Mouse (Mus musculus) mouse trophoblast stem cell (cell line): ENCODE results near the gene St6gal1.

ENCODE experiments used
- in situ Hi-C, 2 experiments: fragments of 300-500 bp; cut with MseI, MboI; formaldehyde crosslinking; loops; 2 replicates in 1 of 2; 3 replicates in 1 of 2; pipeline ENCODE4 v1.15.1; 2025

St6gal1 gene

GRCm38 (mm10) chr16:23250556-23251444, 26.3 kb downstream of the St6gal1 start:
- in situ Hi-C loops, result no loop called here

GRCm38 (mm10) chr16:23251445-23251773, 26.9 kb downstream of the St6gal1 start:
- in situ Hi-C loops, result no loop called here

- in situ Hi-C loops, result no loop called here
Measured at GRCm38 (mm10) chr16:23253620-23254019, 29.1 kb downstream of the St6gal1 start.

- in situ Hi-C loops, result no loop called here
Measured at GRCm38 (mm10) chr16:23254062-23254461, 29.5 kb downstream of the St6gal1 start.

GRCm38 (mm10) chr16:23256638-23257037, 32.1 kb downstream of the St6gal1 start:
- in situ Hi-C loops, result no loop called here

GRCm38 (mm10) chr16:23258429-23258822, 33.9 kb downstream of the St6gal1 start:
- in situ Hi-C loops, result no loop called here

- in situ Hi-C loops, result no loop called here
Measured at GRCm38 (mm10) chr16:23258823-23259457, 34.4 kb downstream of the St6gal1 start.

- in situ Hi-C loops, result no loop called here
Measured at GRCm38 (mm10) chr16:23259580-23259979, 35.0 kb downstream of the St6gal1 start.

- in situ Hi-C loops, result no loop called here
Measured at GRCm38 (mm10) chr16:23262131-23262768, 37.7 kb downstream of the St6gal1 start.

- in situ Hi-C loops, result no loop called here
Measured at GRCm38 (mm10) chr16:23262846-23263245, 38.3 kb downstream of the St6gal1 start.

- in situ Hi-C loops, result no loop called here
Measured at GRCm38 (mm10) chr16:23264999-23265398, 40.5 kb downstream of the St6gal1 start.

- in situ Hi-C loops, result no loop called here
Measured at GRCm38 (mm10) chr16:23265481-23265880, 40.9 kb downstream of the St6gal1 start.

GRCm38 (mm10) chr16:23266293-23266692, 41.8 kb downstream of the St6gal1 start:
- in situ Hi-C loops, result no loop called here

- in situ Hi-C loops, result no loop called here
Measured at GRCm38 (mm10) chr16:23266896-23267295, 42.4 kb downstream of the St6gal1 start.

GRCm38 (mm10) chr16:23268231-23268630, 43.7 kb downstream of the St6gal1 start:
- in situ Hi-C loops, result no loop called here

- in situ Hi-C loops, result no loop called here
Measured at GRCm38 (mm10) chr16:23269056-23269983, 44.8 kb downstream of the St6gal1 start.

- in situ Hi-C loops, result no loop called here
Measured at GRCm38 (mm10) chr16:23269984-23270912, 45.7 kb downstream of the St6gal1 start.

GRCm38 (mm10) chr16:23270913-23271253, 46.3 kb downstream of the St6gal1 start:
- in situ Hi-C loops, result no loop called here

GRCm38 (mm10) chr16:23271746-23272520, 47.4 kb downstream of the St6gal1 start:
- in situ Hi-C loops, result no loop called here
